Mouse (Mus musculus): Measurements from ENCODE around the gene Clec2g. TPM values are rescaled to one million over a fixed set of nuclear protein-coding genes. Genes with fewer than 3 reads are reported as not detected.

The Clec2g gene
- polyA plus RNA-seq, 1 experiment, result not detected

DNA sequence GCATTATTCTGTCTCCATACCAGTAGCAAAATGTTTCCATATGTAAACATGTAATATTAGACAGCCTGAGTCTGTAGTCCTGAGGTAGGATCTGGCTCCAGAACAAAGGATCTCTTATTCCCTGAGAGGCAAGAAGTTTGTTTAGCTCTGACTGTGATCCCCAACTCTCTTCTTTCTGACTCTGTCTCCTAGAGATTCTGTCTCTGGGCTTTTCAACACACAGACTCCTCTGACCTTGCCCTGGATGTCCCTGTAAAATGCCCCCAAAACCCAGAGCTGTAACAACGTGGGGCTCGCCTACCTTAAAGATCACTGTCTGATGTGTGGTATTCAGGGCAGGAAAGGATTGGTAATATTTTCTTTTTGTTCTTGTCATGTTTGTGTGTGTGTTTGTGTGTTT, 58.2 kb downstream of the Clec2g start:
- H3K27me3 ChIP-seq (ENCODE audit: control insufficient read depth, insufficient read depth, insufficient read length), result no peaks in the 10 kb centered on the region
- H3ac ChIP-seq (ENCODE audit: control insufficient read depth, insufficient read length, low read depth), result no peak overlapping the region
- no peaks in the 10 kb centered on the region for H3K79me2 ChIP-seq (ENCODE audit: control insufficient read depth, insufficient read depth)
- no peak overlapping the region for H3K4me3 ChIP-seq (ENCODE audit: insufficient read depth, poor library complexity, severe bottlenecking)
- TF ChIP-seq CTCF (IDR thresholded peaks at IDR 0.05; ENCODE audit: control insufficient read depth, insufficient read depth, insufficient read length), result no peak
- no peak for TF ChIP-seq MYOD1 (IDR thresholded peaks at IDR 0.05; ENCODE audit: control insufficient read depth, insufficient read length, low read depth)
- TF ChIP-seq MYOG (IDR thresholded peaks at IDR 0.05; ENCODE audit: control insufficient read depth, extremely low read depth, insufficient read length), result no peak
- TF ChIP-seq USF1 (IDR thresholded peaks at IDR 0.05; ENCODE audit: low read depth), result no peak
- TF ChIP-seq FOSL1 (IDR thresholded peaks at IDR 0.05; ENCODE audit: insufficient read depth, low read length, poor library complexity, severe bottlenecking), result no peak
- TF ChIP-seq MAX (IDR thresholded peaks at IDR 0.05), result no peak
- TF ChIP-seq CEBPB (IDR thresholded peaks at IDR 0.05; ENCODE audit: low read depth), result no peak
- H3K79me3 ChIP-seq (ENCODE audit: low read depth), result no peaks in the 10 kb centered on the region
- no peaks in the 10 kb centered on the region for H3K36me3 ChIP-seq (ENCODE audit: control insufficient read depth, insufficient read depth)

DNA sequence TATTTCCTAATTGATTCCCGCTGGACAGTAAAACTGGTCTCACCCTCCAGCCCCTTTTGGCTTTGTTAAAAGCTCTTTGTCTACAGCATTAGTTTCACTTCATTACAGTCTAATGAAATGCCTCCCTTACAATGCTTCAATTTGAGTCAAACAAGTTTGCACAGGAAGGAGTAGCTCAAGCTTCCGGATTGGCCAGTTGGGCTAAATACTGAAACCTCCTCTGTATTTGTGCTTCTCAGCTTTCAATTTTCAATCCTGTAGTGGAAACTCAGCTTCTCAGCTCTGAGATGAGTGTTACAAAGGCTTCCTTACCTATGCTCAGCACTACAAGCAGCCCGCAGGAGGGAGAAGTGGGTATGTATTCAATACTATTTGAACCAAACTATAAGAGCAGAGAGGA, 58.6 kb downstream of the Clec2g start:
- no peak overlapping the region for H3K4me3 ChIP-seq (ENCODE audit: insufficient read depth, poor library complexity, severe bottlenecking)
- no peaks in the 10 kb centered on the region for H3K27me3 ChIP-seq (ENCODE audit: control insufficient read depth, insufficient read depth, insufficient read length)
- no peak for TF ChIP-seq CTCF (IDR thresholded peaks at IDR 0.05; ENCODE audit: control insufficient read depth, insufficient read depth, insufficient read length)
- no peak for TF ChIP-seq MYOD1 (IDR thresholded peaks at IDR 0.05; ENCODE audit: control insufficient read depth, insufficient read length, low read depth)
- no peak overlapping the region for H3ac ChIP-seq (ENCODE audit: control insufficient read depth, insufficient read length, low read depth)
- no peaks in the 10 kb centered on the region for H3K36me3 ChIP-seq (ENCODE audit: control insufficient read depth, insufficient read depth)
- H3K79me3 ChIP-seq (ENCODE audit: low read depth), result no peaks in the 10 kb centered on the region
- H3K79me2 ChIP-seq (ENCODE audit: control insufficient read depth, insufficient read depth), result no peaks in the 10 kb centered on the region

- Histone ChIP-seq H3K4me3 (ENCODE audit: insufficient read depth, poor library complexity, severe bottlenecking) (no peak overlapping the region), H3ac (ENCODE audit: control insufficient read depth, insufficient read length, low read depth) (no peak overlapping the region), H3K79me3 (ENCODE audit: low read depth) (no peaks in the 10 kb centered on the region), H3K79me2 (ENCODE audit: control insufficient read depth, insufficient read depth) (no peaks in the 10 kb centered on the region), H3K27me3 (ENCODE audit: control insufficient read depth, insufficient read depth, insufficient read length) (no peaks in the 10 kb centered on the region), H3K36me3 (ENCODE audit: control insufficient read depth, insufficient read depth) (no peaks in the 10 kb centered on the region)
- TF ChIP-seq MYOG (IDR thresholded peaks at IDR 0.05; ENCODE audit: control insufficient read depth, extremely low read depth, insufficient read length) (no peak), MYOD1 (IDR thresholded peaks at IDR 0.05; ENCODE audit: control insufficient read depth, insufficient read length, low read depth) (no peak), FOSL1 (IDR thresholded peaks at IDR 0.05; ENCODE audit: insufficient read depth, low read length, poor library complexity, severe bottlenecking) (no peak), MAX (IDR thresholded peaks at IDR 0.05) (no peak), USF1 (IDR thresholded peaks at IDR 0.05; ENCODE audit: low read depth) (no peak), CEBPB (IDR thresholded peaks at IDR 0.05; ENCODE audit: low read depth) (no peak)
Measured at GRCm38 (mm10) chr6:128993221-128993620, 59.0 kb downstream of the Clec2g start.

- Histone ChIP-seq H3K4me3 (ENCODE audit: insufficient read depth, poor library complexity, severe bottlenecking) (no peak overlapping the region), H3K79me3 (ENCODE audit: low read depth) (no peaks in the 10 kb centered on the region), H3K79me2 (ENCODE audit: control insufficient read depth, insufficient read depth) (no peaks in the 10 kb centered on the region), H3ac (ENCODE audit: control insufficient read depth, insufficient read length, low read depth) (no peak overlapping the region), H3K27me3 (ENCODE audit: control insufficient read depth, insufficient read depth, insufficient read length) (no peaks in the 10 kb centered on the region), H3K36me3 (ENCODE audit: control insufficient read depth, insufficient read depth) (no peaks in the 10 kb centered on the region)
- TF ChIP-seq MAX (IDR thresholded peaks at IDR 0.05) (no peak), CTCF (IDR thresholded peaks at IDR 0.05; ENCODE audit: control insufficient read depth, insufficient read depth, insufficient read length) (no peak), CEBPB (IDR thresholded peaks at IDR 0.05; ENCODE audit: low read depth) (no peak), USF1 (IDR thresholded peaks at IDR 0.05; ENCODE audit: low read depth) (no peak), FOSL1 (IDR thresholded peaks at IDR 0.05; ENCODE audit: insufficient read depth, low read length, poor library complexity, severe bottlenecking) (no peak), MYOG (IDR thresholded peaks at IDR 0.05; ENCODE audit: control insufficient read depth, extremely low read depth, insufficient read length) (no peak), MYOD1 (IDR thresholded peaks at IDR 0.05; ENCODE audit: control insufficient read depth, insufficient read length, low read depth) (no peak)
Measured at GRCm38 (mm10) chr6:128994336-128994735, 60.2 kb downstream of the Clec2g start.

DNA sequence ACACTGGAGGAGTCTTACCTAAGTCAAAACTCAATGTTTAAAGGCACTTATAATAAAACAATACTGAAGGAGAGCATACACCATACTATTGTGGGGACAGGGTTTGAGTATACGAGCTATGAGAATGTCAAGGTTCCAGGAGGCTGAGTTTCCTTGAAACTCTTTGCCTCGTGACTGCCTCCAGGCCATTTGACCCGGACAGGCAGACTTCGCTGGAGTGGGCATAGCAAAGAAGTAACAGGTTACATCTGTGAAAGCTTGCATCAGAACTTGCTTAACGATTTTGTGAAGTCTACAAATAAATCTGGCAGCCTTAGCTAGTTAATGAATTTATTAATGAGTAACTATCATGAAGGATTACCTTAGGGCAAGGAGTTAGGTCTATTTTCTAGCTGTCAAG, 60.6 kb downstream of the Clec2g start:
- Histone ChIP-seq H3K36me3 (ENCODE audit: control insufficient read depth, insufficient read depth) (no peaks in the 10 kb centered on the region), H3K4me3 (ENCODE audit: insufficient read depth, poor library complexity, severe bottlenecking) (no peak overlapping the region), H3K79me3 (ENCODE audit: low read depth) (no peaks in the 10 kb centered on the region), H3ac (ENCODE audit: control insufficient read depth, insufficient read length, low read depth) (no peak overlapping the region), H3K79me2 (ENCODE audit: control insufficient read depth, insufficient read depth) (no peaks in the 10 kb centered on the region), H3K27me3 (ENCODE audit: control insufficient read depth, insufficient read depth, insufficient read length) (no peaks in the 10 kb centered on the region)
- no peak for TF ChIP-seq CTCF (IDR thresholded peaks at IDR 0.05; ENCODE audit: control insufficient read depth, insufficient read depth, insufficient read length)
- no peak for TF ChIP-seq USF1 (IDR thresholded peaks at IDR 0.05; ENCODE audit: low read depth)
- TF ChIP-seq CEBPB (IDR thresholded peaks at IDR 0.05; ENCODE audit: low read depth), result no peak

DNA sequence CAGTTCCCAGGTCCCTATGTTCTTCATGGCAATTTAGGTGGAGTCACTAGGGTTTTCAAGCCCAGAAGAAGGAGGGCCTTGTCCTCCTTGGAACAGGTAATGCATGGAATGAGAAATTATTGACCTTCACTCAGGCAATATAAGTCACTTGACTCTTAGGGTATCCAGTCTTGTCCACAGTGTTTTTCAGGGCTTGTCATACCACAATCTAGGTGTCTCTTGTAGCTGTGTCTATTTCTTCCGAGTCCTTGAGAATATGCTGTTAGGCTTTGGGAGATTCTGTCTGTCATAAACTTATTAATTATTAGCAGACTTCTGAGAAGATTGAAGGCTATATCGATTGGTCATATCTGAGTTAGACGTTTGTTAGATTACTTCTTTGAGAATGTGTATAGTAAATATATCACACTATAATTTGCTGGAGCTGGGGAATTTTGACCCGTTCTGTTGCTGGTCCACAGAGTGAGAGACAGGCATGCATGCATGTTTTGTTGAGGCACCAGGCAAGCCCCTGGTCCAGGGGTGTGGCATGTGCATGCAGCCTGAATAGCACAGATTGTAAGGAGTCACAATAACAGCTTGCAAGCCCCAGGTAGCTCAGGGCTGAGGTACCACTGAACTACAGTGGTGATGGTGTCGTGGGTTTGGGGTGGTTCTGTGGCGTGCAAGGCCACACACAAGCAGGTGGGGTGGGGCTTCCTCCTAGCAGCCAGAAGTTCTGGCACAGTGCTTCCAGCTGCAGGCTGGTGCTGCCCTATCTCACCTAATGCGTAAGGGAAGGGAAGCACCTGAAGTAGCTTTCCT, 61.3 kb downstream of the Clec2g start:
- no peaks in the 10 kb centered on the region for H3K36me3 ChIP-seq (ENCODE audit: control insufficient read depth, insufficient read depth)
- no peaks in the 10 kb centered on the region for H3K79me2 ChIP-seq (ENCODE audit: control insufficient read depth, insufficient read depth)
- no peaks in the 10 kb centered on the region for H3K27me3 ChIP-seq (ENCODE audit: control insufficient read depth, insufficient read depth, insufficient read length)
- TF ChIP-seq CTCF (IDR thresholded peaks at IDR 0.05; ENCODE audit: control insufficient read depth, insufficient read depth, insufficient read length) (no peak), MYOG (IDR thresholded peaks at IDR 0.05; ENCODE audit: control insufficient read depth, extremely low read depth, insufficient read length) (no peak), FOSL1 (IDR thresholded peaks at IDR 0.05; ENCODE audit: insufficient read depth, low read length, poor library complexity, severe bottlenecking) (no peak), MAX (IDR thresholded peaks at IDR 0.05) (no peak), USF1 (IDR thresholded peaks at IDR 0.05; ENCODE audit: low read depth) (no peak), CEBPB (IDR thresholded peaks at IDR 0.05; ENCODE audit: low read depth) (no peak), MYOD1 (IDR thresholded peaks at IDR 0.05; ENCODE audit: control insufficient read depth, insufficient read length, low read depth) (no peak)
- H3ac ChIP-seq (ENCODE audit: control insufficient read depth, insufficient read length, low read depth), result no peak overlapping the region
- H3K4me3 ChIP-seq (ENCODE audit: insufficient read depth, poor library complexity, severe bottlenecking), result no peak overlapping the region
- H3K79me3 ChIP-seq (ENCODE audit: low read depth), result no peaks in the 10 kb centered on the region
